Mouse (Mus musculus) natural killer cell, adult 2 months (primary cell): ENCODE results near the gene Schip1.

Source experiments
- DNase-seq, 2 experiments: peaks; one replicate each; pipeline ENCODE4 v3.0.0; 2022; ENCODE audit warnings: low spot score in 2 of 2

The Schip1 gene

GRCm38 (mm10) chr3:68269251-68269650, 204.6 kb downstream of the Schip1 start:
- no peak for DNase-seq

GRCm38 (mm10) chr3:68270246-68270645, 205.6 kb downstream of the Schip1 start:
- no peak for DNase-seq

GRCm38 (mm10) chr3:68271457-68271856, 206.9 kb downstream of the Schip1 start:
- DNase-seq: no peak

GRCm38 (mm10) chr3:68271881-68272280, 207.3 kb downstream of the Schip1 start:
- DNase-seq: no peak

- no peak for DNase-seq
Measured at GRCm38 (mm10) chr3:68282844-68283594, 218.4 kb downstream of the Schip1 start.

GRCm38 (mm10) chr3:68283595-68283991, 219.0 kb downstream of the Schip1 start:
- DNase-seq: no peak

- no peak for DNase-seq
Measured at GRCm38 (mm10) chr3:68284500-68284899, 219.9 kb downstream of the Schip1 start.

GRCm38 (mm10) chr3:68296752-68297151, 232.2 kb downstream of the Schip1 start:
- DNase-seq: no peak

GRCm38 (mm10) chr3:68305647-68306046, 241.0 kb downstream of the Schip1 start:
- DNase-seq: no peak

GRCm38 (mm10) chr3:68306726-68307125, 242.1 kb downstream of the Schip1 start:
- DNase-seq: no peak

- DNase-seq: no peak
Measured at GRCm38 (mm10) chr3:68325575-68325974, 261.0 kb downstream of the Schip1 start.

- DNase-seq: no peak
Measured at GRCm38 (mm10) chr3:68332515-68332914, 267.9 kb downstream of the Schip1 start.

- DNase-seq: no peak
Measured at GRCm38 (mm10) chr3:68335501-68335900, 270.9 kb downstream of the Schip1 start.

GRCm38 (mm10) chr3:68350624-68351023, 286.0 kb downstream of the Schip1 start:
- no peak for DNase-seq

GRCm38 (mm10) chr3:68351461-68351860, 286.9 kb downstream of the Schip1 start:
- no peak for DNase-seq

GRCm38 (mm10) chr3:68352961-68353360, 288.4 kb downstream of the Schip1 start:
- no peak for DNase-seq

GRCm38 (mm10) chr3:68353492-68353891, 288.9 kb downstream of the Schip1 start:
- no peak for DNase-seq

GRCm38 (mm10) chr3:68356516-68356915, 291.9 kb downstream of the Schip1 start:
- no peak for DNase-seq

- no peak for DNase-seq
Measured at GRCm38 (mm10) chr3:68368029-68368428, 303.4 kb downstream of the Schip1 start.

- no peak for DNase-seq
Measured at GRCm38 (mm10) chr3:68372925-68373324, 308.3 kb downstream of the Schip1 start.

GRCm38 (mm10) chr3:68375100-68375508, 310.5 kb downstream of the Schip1 start:
- DNase-seq: no peak

GRCm38 (mm10) chr3:68377452-68378198, 313.0 kb downstream of the Schip1 start:
- no peak for DNase-seq

- no peak for DNase-seq
Measured at GRCm38 (mm10) chr3:68378799-68379198, 314.2 kb downstream of the Schip1 start.
